21 mouse cellular contexts compared by ENCODE assay signal in genomic region chr5:140818482-140819076, GRCm38 (mm10). TPM values are rescaled to one million over a fixed set of nuclear protein-coding genes. Genes with fewer than 3 reads are reported as not detected.
DNase-seq lines count a peak whose midpoint lies in the region; ATAC-seq and TF ChIP-seq lines count a peak whose summit lies in the region.
"Had no signal": no experiment of that assay in that cellular context is flagged by ENCODE, and none has a peak within 500 bp of the region (broad histone marks: within the 10 kb centered on the region; RNA-seq: fewer than 3 reads in every experiment).

No protein-coding gene starts in this region.

- peaks cover 49% of the 10 kb centered on the region for H3K4me1 ChIP-seq in kidney, adult 2 months (ENCODE audit: control insufficient read depth, insufficient read depth, low read length)
- peaks cover 56% of the 10 kb centered on the region for H3K4me1 ChIP-seq in midbrain, embryonic 13.5 days (replicated peaks)
- H3K4me1 ChIP-seq in midbrain, postnatal 0 days (ENCODE audit: insufficient read depth, low read length) = peaks cover 10% of the 10 kb centered on the region
- H3K4me1 ChIP-seq in brown adipose tissue, adult 24 weeks (ENCODE audit: control insufficient read depth, insufficient read depth, insufficient read length, low read length) = peaks cover 62% of the 10 kb centered on the region

- TF ChIP-seq POLR2A in kidney, adult 2 months (IDR thresholded peaks at IDR 0.05; ENCODE audit: low read depth, low read length) = no peak

- H3K27ac ChIP-seq in kidney, adult 2 months (ENCODE audit: insufficient read depth, low read depth, low read length) = peak overlapping the region; percentile 59
- 0 out of 2 replicates have a peak overlapping the region, but pooled peaks have one; percentile 2 for H3K27ac ChIP-seq in midbrain, embryonic 13.5 days
- H3K27ac ChIP-seq in midbrain, postnatal 0 days (ENCODE audit: low read depth, low read length) = no peak overlapping the region
- peak overlapping the region; percentile 8 for H3K27ac ChIP-seq in brown adipose tissue, adult 24 weeks (replicated peaks; ENCODE audit: low read depth, low read length)
- H3K27ac ChIP-seq: heart, embryonic 15.5 days; hindbrain, embryonic 10.5 days; midbrain, embryonic 15.5 days; neural tube, embryonic 12.5 days had no signal

- no peaks in the 10 kb centered on the region for H3K9me3 ChIP-seq in midbrain, embryonic 13.5 days
- H3K9me3 ChIP-seq in midbrain, postnatal 0 days (ENCODE audit: low read length) = no peaks in the 10 kb centered on the region
- H3K9me3 ChIP-seq: G1E; heart, embryonic 15.5 days; hindbrain, embryonic 10.5 days; limb, embryonic 13.5 days; midbrain, embryonic 15.5 days; neural tube, embryonic 12.5 days had no signal

- H3K36me3 ChIP-seq in kidney, adult 2 months (ENCODE audit: control insufficient read depth, insufficient read depth, low read length) = no peaks in the 10 kb centered on the region
- H3K36me3 ChIP-seq in midbrain, embryonic 13.5 days = no peaks in the 10 kb centered on the region
- no peaks in the 10 kb centered on the region for H3K36me3 ChIP-seq in midbrain, postnatal 0 days (ENCODE audit: insufficient read depth, low read length)
- H3K36me3 ChIP-seq: midbrain, embryonic 15.5 days; neural tube, embryonic 12.5 days had no signal

- H3K27me3 ChIP-seq in kidney, adult 2 months (replicated peaks; ENCODE audit: control insufficient read depth, insufficient read depth, low read length) = no peaks in the 10 kb centered on the region
- no peaks in the 10 kb centered on the region for H3K27me3 ChIP-seq in midbrain, embryonic 13.5 days
- H3K27me3 ChIP-seq in midbrain, postnatal 0 days (ENCODE audit: insufficient read depth, low read length) = no peaks in the 10 kb centered on the region
- H3K27me3 ChIP-seq: heart, embryonic 15.5 days; limb, embryonic 13.5 days; midbrain, embryonic 15.5 days; neural tube, embryonic 12.5 days had no signal

- no peak for DNase-seq in kidney, adult 2 months
- DNase-seq in kidney, adult 8-10 months = no peak
- no peak for DNase-seq in midbrain, postnatal 0 days (ENCODE audit: low spot score)
- no peak for DNase-seq in adrenal gland, postnatal 10 days
- DNase-seq in kidney, postnatal 25 days = no peak
- DNase-seq: kidney, postnatal 4 days; layer of hippocampus, postnatal 36 days; right cerebral cortex, postnatal 4 days; thymus, adult 18-20 months had no signal

- WGBS in kidney, adult 2 months = 51% methylated on average over 5 of the region's 5 CpGs
- 88% methylated on average over 5 of the region's 5 CpGs for WGBS in midbrain, embryonic 13.5 days
- WGBS in midbrain, postnatal 0 days = 81% methylated on average over 5 of the region's 5 CpGs

- H3K4me2 ChIP-seq in midbrain, embryonic 13.5 days (replicated peaks) = no peak overlapping the region
- H3K4me2 ChIP-seq in midbrain, postnatal 0 days (ENCODE audit: low read depth, low read length, poor library complexity, severe bottlenecking) = no peak overlapping the region
- H3K4me2 ChIP-seq: heart, embryonic 15.5 days; limb, embryonic 13.5 days; midbrain, embryonic 15.5 days; neural tube, embryonic 12.5 days had no signal

- no peak overlapping the region for H3K9ac ChIP-seq in midbrain, embryonic 13.5 days (replicated peaks)
- no peak overlapping the region for H3K9ac ChIP-seq in midbrain, postnatal 0 days (replicated peaks; ENCODE audit: low read length, poor library complexity, severe bottlenecking)
- H3K9ac ChIP-seq: heart, embryonic 15.5 days; limb, embryonic 13.5 days; midbrain, embryonic 15.5 days; neural tube, embryonic 12.5 days had no signal

- no peak for TF ChIP-seq CTCF in kidney, adult 2 months (conservative IDR thresholded peaks at IDR 0.05; ENCODE audit: insufficient read depth, insufficient read length, low read depth, low read length)
- TF ChIP-seq CTCF in midbrain, postnatal 0 days (IDR thresholded peaks at IDR 0.05) = no peak

- H3K4me3 ChIP-seq in kidney, adult 2 months (ENCODE audit: insufficient read depth, low read depth, low read length) = no peak overlapping the region
- H3K4me3 ChIP-seq in midbrain, embryonic 13.5 days (replicated peaks) = no peak overlapping the region
- no peak overlapping the region for H3K4me3 ChIP-seq in midbrain, postnatal 0 days (ENCODE audit: low read depth, low read length)
- no peak overlapping the region for H3K4me3 ChIP-seq in brown adipose tissue, adult 24 weeks (ENCODE audit: insufficient read depth, low read depth, low read length)
- H3K4me3 ChIP-seq: heart, embryonic 15.5 days; hindbrain, embryonic 10.5 days; limb, embryonic 13.5 days; midbrain, embryonic 15.5 days; neural tube, embryonic 12.5 days had no signal

- ATAC-seq in midbrain, embryonic 13.5 days = no peak
- ATAC-seq in midbrain, postnatal 0 days (ENCODE audit: low FRiP score) = no peak
- peak; percentile 21 for ATAC-seq in inflammation-experienced regulatory T-cells, adult 6 months
- ATAC-seq: forebrain, embryonic 14.5 days; intestine, postnatal 0 days; lung, postnatal 0 days; midbrain, embryonic 15.5 days had no signal

RNA-seq across cellular contexts. Expression of gene Gna12, which starts 11.7 kb away (rescaled TPM):
- polyA plus RNA-seq in kidney, adult 2 months (2012; rRNA removed) = 122 and 136 TPM in 2 replicates
- 12.0 and 12.1 TPM in 2 replicates for polyA plus RNA-seq in midbrain, embryonic 13.5 days (2015; fragmentation: Nextera tagmentation; extraction: Ambion mirVana)
- total RNA-seq in midbrain, postnatal 0 days (2014; rRNA removed) = 115 and 152 TPM in 2 replicates
- 26.5 and 28.0 TPM in 2 replicates for polyA plus RNA-seq in midbrain, postnatal 0 days (2015; fragmentation: Nextera tagmentation; extraction: Ambion mirVana)
- 44.5 and 61.4 TPM in 2 replicates for polyA plus RNA-seq in brown adipose tissue, adult 24 weeks (2012; ENCODE audit: insufficient read depth, insufficient read length, missing spikeins)
- 1 to 10 TPM; 2.1 to 6.0 (median 5.9) TPM for polyA plus RNA-seq in inflammation-experienced regulatory T-cells, adult 6 months (2017; shearing (Covaris generic))
- 100 to 1,000 TPM; 113 to 121 TPM for total RNA-seq in adrenal gland, postnatal 10 days (2021)
